Mouse (Mus musculus): ENCODE measurements around the gene Gm20721.

DNA sequence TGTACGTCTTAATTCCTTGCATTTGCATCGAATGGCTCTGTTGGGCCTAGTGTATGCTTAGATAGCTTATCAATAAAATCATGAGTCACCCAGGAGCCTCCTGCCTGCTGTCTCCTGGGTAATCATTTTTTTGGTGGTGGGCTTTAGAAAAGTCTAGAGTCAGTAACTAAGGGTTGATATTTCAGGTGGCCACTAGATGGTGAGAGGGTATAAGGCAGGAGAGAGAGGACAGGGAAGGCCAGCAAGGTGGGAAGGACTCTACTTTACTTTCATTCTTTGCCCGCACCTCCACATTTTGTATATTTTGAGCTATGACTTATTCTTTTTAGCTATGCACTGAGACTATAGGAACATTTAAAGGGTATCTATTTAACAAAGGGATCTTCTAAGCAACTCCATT is 38.6 kb downstream of the Gm20721 start:
- TF ChIP-seq POLR2A (IDR thresholded peaks at IDR 0.05; ENCODE audit: borderline replicate concordance, insufficient read depth, low read length): no peak
- TF ChIP-seq CTCF (IDR thresholded peaks at IDR 0.05; ENCODE audit: borderline replicate concordance, insufficient read depth, low read depth, low read length): no peak
